Mouse (Mus musculus): Measurements from ENCODE around the gene Bsx.

GRCm38 (mm10) chr9:40878291-40878945 lies 4.5 kb downstream of the Bsx start:
- TF ChIP-seq POLR2A (IDR thresholded peaks at IDR 0.05; ENCODE audit: borderline replicate concordance, low read depth, low read length) = no peak
- TF ChIP-seq CTCF (IDR thresholded peaks at IDR 0.05; ENCODE audit: low read depth, low read length) = no peak
